Mouse (Mus musculus): ENCODE data around the gene Nell2. TPM values are rescaled to one million over a fixed set of nuclear protein-coding genes. Genes with fewer than 3 reads are reported as not detected.
"Not testable (repeated sequence)": the region's sequence is repeated elsewhere in the genome, so short reads cannot be mapped to it uniquely, and the experiment has no call there.

The Nell2 gene
- polyA plus RNA-seq, 1 experiment from 2014 or later, result 13.5 TPM

GRCm38 (mm10) chr15:95276556-95276955 lies 251.8 kb downstream of the Nell2 start:
- Histone ChIP-seq H3K36me3 (no peaks in the 10 kb centered on the region), H3K9ac (no peak overlapping the region), H3K4me1 (no peaks in the 10 kb centered on the region), H3K27me3 (no peaks in the 10 kb centered on the region), H3K4me2 (no peak overlapping the region), H3K4me3 (no peak overlapping the region), H3K9me3 (no peaks in the 10 kb centered on the region), H3K27ac (no peak overlapping the region)
- ATAC-seq (ENCODE audit: insufficient number of reproducible peaks, insufficient read depth, low FRiP score, low TSS enrichment, low read depth), result no peak
- 91% methylated on average over 3 of the region's 3 CpGs for WGBS

DNA sequence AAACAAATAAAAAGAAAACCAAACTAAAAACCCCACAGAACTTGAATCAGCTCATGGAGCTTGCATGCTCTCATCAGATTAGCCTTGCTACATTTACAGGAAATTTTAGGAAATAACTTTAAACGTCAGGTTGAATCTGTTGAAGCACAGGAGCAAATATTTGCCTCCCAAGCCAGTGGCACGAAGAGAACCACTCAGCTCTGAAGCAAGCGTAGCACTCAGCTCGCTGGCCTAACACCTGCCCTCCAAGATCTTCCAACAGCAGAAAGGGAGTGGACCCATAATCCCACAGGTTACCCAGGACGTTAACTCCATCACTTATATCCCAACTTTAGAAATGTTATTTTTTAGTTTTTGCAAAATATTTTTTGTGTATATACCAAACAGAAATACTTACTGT lies 252.8 kb downstream of the Nell2 start:
- H3K9me3 ChIP-seq, result no peaks in the 10 kb centered on the region
- H3K27me3 ChIP-seq, result no peaks in the 10 kb centered on the region
- H3K4me3 ChIP-seq, result no peak overlapping the region
- WGBS, result 81% methylated on average over 5 of the region's 5 CpGs
- no peak overlapping the region for H3K27ac ChIP-seq
- H3K9ac ChIP-seq, result no peak overlapping the region
- no peak overlapping the region for H3K4me2 ChIP-seq
- no peak for ATAC-seq (ENCODE audit: insufficient number of reproducible peaks, insufficient read depth, low FRiP score, low TSS enrichment, low read depth)
- H3K4me1 ChIP-seq, result no peaks in the 10 kb centered on the region
- no peaks in the 10 kb centered on the region for H3K36me3 ChIP-seq

- Histone ChIP-seq H3K4me2 (no peak overlapping the region), H3K27me3 (no peaks in the 10 kb centered on the region), H3K36me3 (no peaks in the 10 kb centered on the region), H3K4me3 (no peak overlapping the region), H3K27ac (no peak overlapping the region), H3K4me1 (no peaks in the 10 kb centered on the region), H3K9me3 (no peaks in the 10 kb centered on the region), H3K9ac (no peak overlapping the region)
- 74% methylated on average over 3 of the region's 3 CpGs for WGBS
- ATAC-seq (ENCODE audit: insufficient number of reproducible peaks, insufficient read depth, low FRiP score, low TSS enrichment, low read depth), result no peak
Measured at GRCm38 (mm10) chr15:95273236-95273635, 255.1 kb downstream of the Nell2 start.

- H3K9me3 ChIP-seq, result no peaks in the 10 kb centered on the region
- no peak for ATAC-seq (ENCODE audit: insufficient number of reproducible peaks, insufficient read depth, low FRiP score, low TSS enrichment, low read depth)
- H3K27me3 ChIP-seq, result no peaks in the 10 kb centered on the region
- H3K4me3 ChIP-seq, result no peak overlapping the region
- no peaks in the 10 kb centered on the region for H3K36me3 ChIP-seq
- H3K27ac ChIP-seq, result no peak overlapping the region
- H3K4me2 ChIP-seq, result no peak overlapping the region
- WGBS, result 91% methylated on average over 3 of the region's 3 CpGs
- no peak overlapping the region for H3K9ac ChIP-seq
- no peaks in the 10 kb centered on the region for H3K4me1 ChIP-seq
Measured at GRCm38 (mm10) chr15:95272167-95272566, 256.2 kb downstream of the Nell2 start.

DNA sequence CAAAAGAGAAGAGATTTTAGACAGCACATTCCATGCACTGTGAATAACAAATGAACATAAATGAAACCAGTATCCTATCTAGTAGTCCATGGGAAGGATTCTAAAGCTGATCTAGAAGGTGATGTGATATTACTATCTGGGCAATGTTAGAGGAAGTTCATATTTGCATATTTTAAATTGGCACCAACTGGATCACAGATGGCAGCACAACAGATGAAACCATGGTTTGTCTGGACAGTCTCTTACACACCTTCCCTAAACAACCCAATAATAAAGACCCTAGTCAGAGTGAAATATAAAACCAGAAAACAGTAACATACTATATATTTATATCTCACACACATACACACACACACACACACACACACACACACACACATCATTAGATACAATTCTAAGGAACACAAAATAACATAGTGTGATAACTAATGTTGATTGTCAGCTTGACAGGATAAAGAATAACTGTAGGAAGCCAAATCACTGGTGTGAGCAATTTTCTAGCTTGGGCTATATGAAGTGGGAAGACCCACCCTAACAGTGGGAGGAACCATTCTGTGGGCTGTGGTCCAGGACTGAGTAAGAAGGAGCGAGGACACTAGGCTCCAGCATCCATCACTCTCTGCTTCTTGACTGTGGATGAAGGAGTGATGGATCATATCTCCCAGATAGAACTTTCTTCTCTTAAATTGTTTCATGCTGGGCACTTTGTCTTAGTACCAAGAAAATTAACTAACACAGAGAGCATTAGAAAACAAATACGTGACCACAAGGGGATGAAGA lies 268.5 kb downstream of the Nell2 start:
- WGBS, result 87% methylated on average over 2 of the region's 2 CpGs
- H3K4me3 ChIP-seq, result no peak overlapping the region
- H3K27me3 ChIP-seq, result no peaks in the 10 kb centered on the region
- no peak for ATAC-seq (ENCODE audit: insufficient number of reproducible peaks, insufficient read depth, low FRiP score, low TSS enrichment, low read depth)
- H3K27ac ChIP-seq, result no peak overlapping the region
- no peak overlapping the region for H3K4me2 ChIP-seq
- no peaks in the 10 kb centered on the region for H3K36me3 ChIP-seq
- no peak overlapping the region for H3K9ac ChIP-seq
- no peaks in the 10 kb centered on the region for H3K4me1 ChIP-seq
- H3K9me3 ChIP-seq, result no peaks in the 10 kb centered on the region

DNA sequence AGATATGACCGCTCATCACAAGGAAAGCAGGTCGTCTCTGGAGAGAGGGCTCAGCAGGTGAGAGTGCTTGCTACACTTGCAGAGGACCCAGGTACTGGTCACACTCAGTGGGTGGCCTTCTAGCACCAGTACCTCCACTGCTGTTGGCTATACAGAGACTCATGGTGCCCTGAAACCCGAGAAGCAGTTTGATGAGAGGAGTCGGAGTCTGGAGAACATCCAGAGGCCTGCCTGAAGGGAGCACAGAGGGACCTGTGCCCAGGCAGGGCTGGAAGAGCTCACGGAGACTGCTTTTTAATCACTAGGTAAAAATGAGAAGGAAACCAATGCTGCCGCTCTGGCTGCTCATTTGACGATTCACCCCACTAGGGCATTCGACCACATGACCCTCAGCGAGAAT lies 271.2 kb downstream of the Nell2 start:
- Histone ChIP-seq H3K4me1 (no peaks in the 10 kb centered on the region), H3K4me3 (no peak overlapping the region), H3K4me2 (no peak overlapping the region), H3K36me3 (no peaks in the 10 kb centered on the region), H3K27ac (no peak overlapping the region), H3K9ac (no peak overlapping the region), H3K9me3 (no peaks in the 10 kb centered on the region), H3K27me3 (no peaks in the 10 kb centered on the region)
- WGBS, result 55% methylated on average over 9 of the region's 9 CpGs
- no peak for ATAC-seq (ENCODE audit: insufficient number of reproducible peaks, insufficient read depth, low FRiP score, low TSS enrichment, low read depth)

GRCm38 (mm10) chr15:95245516-95245915 lies 282.8 kb downstream of the Nell2 start:
- Histone ChIP-seq H3K4me1 (no peaks in the 10 kb centered on the region), H3K9me3 (no peaks in the 10 kb centered on the region), H3K4me2 (no peak overlapping the region), H3K27ac (no peak overlapping the region), H3K36me3 (no peaks in the 10 kb centered on the region), H3K4me3 (no peak overlapping the region), H3K27me3 (no peaks in the 10 kb centered on the region), H3K9ac (no peak overlapping the region)
- 92% methylated on average over 11 of the region's 11 CpGs for WGBS
- ATAC-seq (ENCODE audit: insufficient number of reproducible peaks, insufficient read depth, low FRiP score, low TSS enrichment, low read depth), result no peak

DNA sequence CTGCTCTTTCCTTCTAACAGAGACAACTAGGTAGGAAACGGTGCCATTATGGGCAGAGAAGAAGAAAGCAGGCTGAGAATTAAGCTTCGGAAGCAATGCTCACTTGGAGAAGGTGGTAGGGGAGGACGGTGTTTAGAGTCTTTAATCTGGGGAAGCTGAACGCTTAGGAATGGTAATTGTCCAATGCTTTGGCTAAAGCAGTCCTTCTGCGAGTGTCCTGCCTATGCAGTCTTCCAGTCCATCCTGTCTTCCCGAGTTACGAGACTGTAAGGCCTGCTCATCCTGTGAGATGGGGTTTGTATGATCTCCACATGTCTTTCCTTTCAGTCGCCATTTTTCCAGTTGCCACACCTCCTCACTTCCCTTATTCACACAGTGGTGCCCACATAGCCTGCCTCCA lies 284.5 kb downstream of the Nell2 start:
- Histone ChIP-seq H3K9me3 (no peaks in the 10 kb centered on the region), H3K9ac (no peak overlapping the region), H3K27me3 (no peaks in the 10 kb centered on the region), H3K27ac (no peak overlapping the region), H3K4me1 (no peaks in the 10 kb centered on the region), H3K4me3 (no peak overlapping the region), H3K36me3 (no peaks in the 10 kb centered on the region), H3K4me2 (no peak overlapping the region)
- ATAC-seq (ENCODE audit: insufficient number of reproducible peaks, insufficient read depth, low FRiP score, low TSS enrichment, low read depth), result no peak
- 65% methylated on average over 8 of the region's 8 CpGs for whole genome bisulfite sequencing

- no peaks in the 10 kb centered on the region for H3K9me3 ChIP-seq
- no peak overlapping the region for H3K9ac ChIP-seq
- H3K4me2 ChIP-seq, result no peak overlapping the region
- WGBS, result 88% methylated on average over 3 of the region's 3 CpGs
- H3K27ac ChIP-seq, result no peak overlapping the region
- H3K36me3 ChIP-seq, result no peaks in the 10 kb centered on the region
- no peaks in the 10 kb centered on the region for H3K27me3 ChIP-seq
- H3K4me3 ChIP-seq, result no peak overlapping the region
- no peaks in the 10 kb centered on the region for H3K4me1 ChIP-seq
- ATAC-seq (ENCODE audit: insufficient number of reproducible peaks, insufficient read depth, low FRiP score, low TSS enrichment, low read depth), result no peak
Measured at GRCm38 (mm10) chr15:95241161-95241560, 287.2 kb downstream of the Nell2 start.

- whole genome bisulfite sequencing, result 88% methylated on average over 2 of the region's 2 CpGs
- H3K4me1 ChIP-seq; ATAC-seq (ENCODE audit: insufficient number of reproducible peaks, insufficient read depth, low FRiP score, low TSS enrichment, low read depth); H3K4me3 ChIP-seq; H3K9me3 ChIP-seq; H3K4me2 ChIP-seq; H3K36me3 ChIP-seq; H3K9ac ChIP-seq; H3K27ac ChIP-seq; H3K27me3 ChIP-seq: not testable (repeated sequence)
Measured at GRCm38 (mm10) chr15:95237021-95237420, 291.3 kb downstream of the Nell2 start.

DNA sequence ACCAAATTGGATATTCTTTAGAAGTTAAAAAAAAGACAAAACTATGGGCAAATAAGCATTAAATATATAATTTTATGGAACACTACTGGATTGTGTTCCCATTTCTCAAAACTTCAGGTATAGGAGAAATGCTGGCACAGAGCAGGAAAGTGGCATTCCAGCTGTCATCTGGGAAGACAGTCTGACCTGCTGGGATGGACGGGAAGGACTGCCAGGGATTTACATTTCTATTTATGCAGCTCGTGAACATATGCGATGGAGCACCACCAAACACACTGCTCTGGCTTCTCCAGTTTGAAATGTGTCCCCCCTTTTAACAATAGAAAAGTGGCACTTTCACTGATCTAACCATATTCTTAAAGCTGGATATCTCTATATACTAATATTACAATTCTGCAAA lies 291.9 kb downstream of the Nell2 start:
- ATAC-seq (ENCODE audit: insufficient number of reproducible peaks, insufficient read depth, low FRiP score, low TSS enrichment, low read depth), result no peak
- no peak overlapping the region for H3K9ac ChIP-seq
- no peaks in the 10 kb centered on the region for H3K4me1 ChIP-seq
- H3K9me3 ChIP-seq, result no peaks in the 10 kb centered on the region
- 82% methylated on average over 3 of the region's 3 CpGs for WGBS
- H3K36me3 ChIP-seq, result no peaks in the 10 kb centered on the region
- no peak overlapping the region for H3K4me3 ChIP-seq
- no peak overlapping the region for H3K4me2 ChIP-seq
- no peak overlapping the region for H3K27ac ChIP-seq
- H3K27me3 ChIP-seq, result no peaks in the 10 kb centered on the region

DNA sequence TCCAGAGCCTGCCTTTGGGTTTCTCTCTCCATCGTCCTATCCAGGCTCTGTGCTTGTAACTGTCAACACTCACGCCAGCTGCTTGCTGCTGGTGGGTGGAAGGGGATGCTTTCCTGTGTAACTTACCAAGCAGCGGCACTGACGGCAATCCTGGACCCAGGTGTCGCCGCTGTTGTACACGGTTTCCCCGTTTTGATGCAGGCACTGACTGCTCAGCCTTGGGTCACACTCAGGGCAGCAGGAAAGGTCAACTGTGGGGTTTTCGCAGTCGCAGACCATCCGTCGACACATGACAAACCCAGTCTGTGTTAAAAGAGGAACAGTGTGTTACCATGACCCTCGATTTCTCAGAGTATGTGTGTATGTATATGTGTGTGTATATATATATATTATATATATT lies 297.2 kb downstream of the Nell2 start:
- Histone ChIP-seq H3K4me2 (no peak overlapping the region), H3K4me3 (no peak overlapping the region), H3K27me3 (no peaks in the 10 kb centered on the region), H3K9ac (no peak overlapping the region), H3K36me3 (no peaks in the 10 kb centered on the region), H3K9me3 (no peaks in the 10 kb centered on the region), H3K27ac (no peak overlapping the region), H3K4me1 (no peaks in the 10 kb centered on the region)
- 80% methylated on average over 13 of the region's 13 CpGs for WGBS
- no peak for ATAC-seq (ENCODE audit: insufficient number of reproducible peaks, insufficient read depth, low FRiP score, low TSS enrichment, low read depth)

Measured in embryonic facial prominence, embryonic 13.5 days (tissue).